Mouse (Mus musculus): ENCODE results near the gene Rab15.

Gene Rab15

GRCm38 (mm10) chr12:76822651-76823041 is at the start of gene Rab15:
Gene Rab15 (minus strand): TSS chr12:76822908.
- no peak for TF ChIP-seq GATA4 (IDR thresholded peaks at IDR 0.05; ENCODE audit: insufficient replicate concordance, low read length)

- TF ChIP-seq GATA4 (IDR thresholded peaks at IDR 0.05; ENCODE audit: insufficient replicate concordance, low read length), result no peak
These were observed 46.9 kb upstream of the Rab15 start for GRCm38 (mm10) chr12:76869561-76869960.

DNA sequence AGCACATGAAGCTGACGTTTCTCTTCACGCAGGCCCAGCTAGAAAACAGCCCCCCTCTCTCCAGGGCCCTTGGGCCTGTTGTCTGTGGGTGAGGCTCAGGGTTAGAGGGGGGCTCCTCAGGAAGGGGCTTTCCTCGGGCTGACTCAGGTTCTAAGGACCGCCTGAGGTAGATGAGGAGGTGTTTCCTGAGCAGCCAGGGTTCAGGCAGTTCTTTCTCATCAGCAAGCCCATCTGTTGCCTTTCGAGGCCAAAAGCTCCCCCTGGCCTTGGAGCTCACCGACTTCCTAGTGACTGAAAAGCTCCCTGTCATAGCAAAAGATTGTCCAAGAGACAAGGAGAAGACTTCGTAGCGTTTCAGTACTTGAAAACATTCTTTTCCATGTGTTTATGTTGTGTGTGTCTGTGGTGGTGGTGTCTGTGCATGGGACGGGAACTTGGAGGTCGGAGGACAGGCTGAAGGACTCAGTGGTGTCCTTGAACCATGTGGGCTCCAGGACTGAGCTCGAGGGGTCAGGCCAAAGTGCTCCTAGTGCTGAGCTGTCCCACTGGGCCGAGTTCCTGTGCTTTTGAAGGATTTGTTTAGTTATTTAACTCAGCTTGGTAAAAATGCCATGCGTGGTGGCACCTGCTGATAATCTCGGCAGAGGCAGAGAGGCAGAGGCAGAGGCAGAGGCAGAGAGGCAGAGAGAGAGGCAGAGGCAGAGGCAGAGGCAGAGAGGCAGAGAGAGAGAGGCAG is 45.9 kb upstream of the Rab15 start:
- TF ChIP-seq GATA4 (IDR thresholded peaks at IDR 0.05; ENCODE audit: insufficient replicate concordance, low read length), result no peak

DNA sequence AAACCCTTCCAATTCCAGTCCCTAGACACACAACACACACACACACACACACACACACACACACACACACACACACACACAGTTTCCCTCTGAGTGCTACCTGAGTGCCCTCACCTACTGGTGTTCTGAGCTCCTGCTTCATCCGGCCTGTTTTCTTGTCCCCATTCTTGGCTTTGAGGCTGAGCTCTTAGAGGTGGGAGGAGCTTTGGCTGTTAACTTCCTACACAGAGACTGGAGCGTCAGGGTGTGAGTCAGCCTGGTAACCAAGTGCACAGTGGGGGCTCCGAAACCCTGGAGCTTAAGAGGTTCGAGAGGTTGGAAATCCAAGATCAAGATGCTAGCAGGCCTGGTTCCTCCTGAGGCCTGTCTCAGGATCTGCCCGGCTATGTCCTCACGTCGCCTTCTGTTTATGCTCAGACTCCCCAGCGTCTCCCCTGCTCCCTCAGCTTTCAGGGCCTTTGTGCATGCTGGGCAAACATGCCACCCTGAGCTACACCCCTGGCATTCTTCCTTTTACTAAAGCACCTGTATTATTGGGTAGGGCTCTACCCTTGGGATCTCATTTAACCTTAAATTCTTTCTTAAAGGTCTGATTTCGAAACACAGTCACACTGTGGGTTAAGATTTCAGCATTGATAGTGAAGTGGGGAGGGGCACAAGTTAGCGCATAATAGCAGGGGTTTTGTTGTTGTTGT is 45.0 kb upstream of the Rab15 start:
- no peak for TF ChIP-seq GATA4 (IDR thresholded peaks at IDR 0.05; ENCODE audit: insufficient replicate concordance, low read length)

GRCm38 (mm10) chr12:76865266-76865665 is 42.6 kb upstream of the Rab15 start:
- TF ChIP-seq GATA4 (IDR thresholded peaks at IDR 0.05; ENCODE audit: insufficient replicate concordance, low read length), result no peak

- no peak for TF ChIP-seq GATA4 (IDR thresholded peaks at IDR 0.05; ENCODE audit: insufficient replicate concordance, low read length)
These were observed 40.9 kb upstream of the Rab15 start for GRCm38 (mm10) chr12:76863651-76864050.

DNA sequence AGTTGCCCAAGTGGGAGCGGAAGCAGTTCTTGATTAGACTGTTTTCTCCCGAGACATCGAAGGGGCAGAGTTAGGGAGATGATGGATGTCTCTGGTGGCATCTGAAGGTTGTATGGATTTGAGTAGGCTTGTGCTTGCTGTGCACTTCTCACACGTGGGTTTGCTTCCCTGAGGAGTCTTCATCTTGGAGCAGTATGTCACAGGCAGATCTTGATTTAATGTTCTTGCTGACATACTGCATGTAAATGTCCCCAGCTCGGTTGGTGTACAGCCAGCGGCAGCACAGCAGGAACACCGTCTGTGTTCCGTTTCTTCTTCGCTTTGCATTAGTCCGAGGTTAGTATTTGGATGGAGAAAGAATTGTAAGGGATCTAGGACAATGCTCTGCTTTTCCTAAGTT is 34.4 kb upstream of the Rab15 start:
- TF ChIP-seq GATA4 (IDR thresholded peaks at IDR 0.05; ENCODE audit: insufficient replicate concordance, low read length), result no peak

GRCm38 (mm10) chr12:76853378-76854142 is 30.9 kb upstream of the Rab15 start:
- TF ChIP-seq GATA4 (IDR thresholded peaks at IDR 0.05; ENCODE audit: insufficient replicate concordance, low read length), result no peak

GRCm38 (mm10) chr12:76852419-76852818 is 29.7 kb upstream of the Rab15 start:
- no peak for TF ChIP-seq GATA4 (IDR thresholded peaks at IDR 0.05; ENCODE audit: insufficient replicate concordance, low read length)

GRCm38 (mm10) chr12:76844346-76845061 is 21.8 kb upstream of the Rab15 start:
- TF ChIP-seq GATA4 (IDR thresholded peaks at IDR 0.05; ENCODE audit: insufficient replicate concordance, low read length), result no peak

DNA sequence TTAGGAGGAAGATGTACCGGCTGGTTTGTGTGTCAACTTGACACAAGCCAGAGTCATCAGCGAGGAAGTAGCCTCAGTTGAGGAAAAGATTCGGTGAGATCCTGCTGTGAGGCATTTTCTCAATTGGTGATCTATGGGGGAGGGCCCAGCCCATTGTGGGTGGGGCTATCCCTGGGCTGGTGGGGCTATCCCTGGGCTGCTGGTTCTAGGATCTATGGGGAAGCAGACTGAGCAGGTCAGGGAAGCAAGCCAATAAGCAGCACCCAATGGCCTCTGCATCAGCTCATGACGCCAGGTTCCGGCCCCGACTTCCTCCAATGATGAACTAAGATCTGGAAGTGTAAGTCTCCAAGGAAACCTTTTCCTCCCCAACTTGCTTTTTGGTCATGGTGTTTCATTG is 17.4 kb upstream of the Rab15 start:
- TF ChIP-seq GATA4 (IDR thresholded peaks at IDR 0.05; ENCODE audit: insufficient replicate concordance, low read length), result no peak

DNA sequence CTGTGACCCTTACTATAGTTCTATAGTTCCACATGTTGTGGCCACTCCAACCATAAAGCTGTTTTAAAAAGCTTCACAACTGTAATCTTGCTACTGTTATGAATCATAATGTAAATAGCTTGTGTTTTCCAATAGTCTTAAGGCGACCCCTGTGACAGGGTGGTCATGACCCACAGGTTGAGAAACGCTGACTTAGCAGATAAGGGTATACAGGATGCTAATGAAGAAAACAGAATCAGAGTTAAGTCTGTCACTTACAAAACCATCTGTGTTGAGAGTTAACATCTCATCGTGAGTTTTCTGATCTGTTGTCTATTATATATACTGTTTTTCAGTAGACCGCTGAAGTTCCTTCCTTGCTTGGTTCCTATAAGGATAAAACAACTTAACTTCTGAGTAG is 16.6 kb upstream of the Rab15 start:
- TF ChIP-seq GATA4 (IDR thresholded peaks at IDR 0.05; ENCODE audit: insufficient replicate concordance, low read length), result no peak

DNA sequence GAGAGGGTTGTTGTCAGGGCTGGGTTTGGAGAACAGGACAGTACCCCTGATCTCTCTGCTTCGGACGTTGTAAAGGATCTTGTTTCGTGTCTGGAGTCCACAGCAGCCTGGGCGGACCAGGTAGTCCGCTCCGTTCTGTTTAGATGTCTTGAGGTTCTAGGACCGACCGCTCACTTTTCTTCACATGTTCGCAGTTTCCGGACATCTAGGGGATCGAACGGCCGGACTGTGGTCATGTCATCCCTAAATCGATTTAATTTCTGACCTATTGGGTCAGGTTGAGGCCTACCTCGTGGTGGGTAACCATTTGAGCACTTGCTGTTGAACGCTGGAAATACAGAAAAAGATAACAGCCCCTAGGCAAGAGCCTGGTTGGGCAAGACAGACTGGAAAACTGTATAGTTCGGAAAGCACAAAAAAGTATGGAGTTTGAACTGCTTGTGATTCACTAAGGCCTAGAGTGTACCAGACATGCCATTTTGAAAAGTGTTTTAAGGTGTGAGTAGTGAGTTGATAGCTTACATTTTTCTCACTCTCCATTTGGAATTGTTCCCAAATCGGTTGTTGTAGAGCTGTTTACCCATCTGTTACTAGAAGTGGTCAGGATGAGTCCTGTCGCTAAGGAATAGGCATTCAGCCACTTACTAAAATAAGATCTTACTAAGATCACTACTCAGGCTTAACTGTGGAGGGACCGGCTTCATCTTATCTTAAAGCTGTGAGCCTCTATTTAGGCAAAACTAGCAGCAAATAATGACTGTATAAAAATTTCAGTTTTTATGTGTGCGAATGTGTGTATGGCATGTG is 15.3 kb upstream of the Rab15 start:
- TF ChIP-seq GATA4 (IDR thresholded peaks at IDR 0.05; ENCODE audit: insufficient replicate concordance, low read length), result no peak

- TF ChIP-seq GATA4 (IDR thresholded peaks at IDR 0.05; ENCODE audit: insufficient replicate concordance, low read length), result no peak
These were observed 14.6 kb upstream of the Rab15 start for GRCm38 (mm10) chr12:76837101-76837843.

All from liver, adult (tissue).